Mouse (Mus musculus) limb, embryonic 11.5 days (tissue): ENCODE results near the gene St3gal4. TPM values are rescaled to one million over a fixed set of nuclear protein-coding genes. Genes with fewer than 3 reads are reported as not detected.

Experiments used
- ATAC-seq: fragments of 200-750 bp; cut with Nextera tagmentation; 2 replicates; pipeline ENCODE4 v1.8.0; 2017; ENCODE audit warnings: low read depth; ENCODE audit not compliant: insufficient number of reproducible peaks, low FRiP score, low TSS enrichment
- DNase-seq: peaks from one replicate; pipeline ENCODE4 v3.0.0-alpha.2; 2015; ENCODE audit warnings: low spot score
- H3K27ac ChIP-seq: fragments of 300-500 bp; sonication (generic); replicated peaks from 2 replicates; pipeline ENCODE4 v1.5.1; 2014; ENCODE audit warnings: low read depth, mild to moderate bottlenecking, low read length
- H3K27me3 ChIP-seq: fragments of 300-500 bp; sonication (generic); 2 replicates; pipeline ENCODE4 v1.6.1; 2014; ENCODE audit warnings: mild to moderate bottlenecking, low read length, mixed read lengths; ENCODE audit not compliant: control insufficient read depth, insufficient read depth
- H3K36me3 ChIP-seq: fragments of 300-500 bp; sonication (generic); 2 replicates; pipeline ENCODE4 v1.6.1; 2014; ENCODE audit warnings: mild to moderate bottlenecking, low read length, moderate library complexity, mixed read lengths; ENCODE audit not compliant: control insufficient read depth, insufficient read depth
- H3K4me1 ChIP-seq: fragments of 300-500 bp; sonication (generic); 2 replicates; pipeline ENCODE4 v1.6.1; 2014; ENCODE audit warnings: low read length, mixed read lengths; ENCODE audit not compliant: control insufficient read depth, insufficient read depth
- H3K4me2 ChIP-seq: fragments of 300-500 bp; sonication (generic); 2 replicates; pipeline ENCODE4 v1.6.1; 2014; ENCODE audit warnings: low read depth, mild to moderate bottlenecking, moderate library complexity; ENCODE audit not compliant: severe bottlenecking
- H3K4me3 ChIP-seq: fragments of 300-500 bp; sonication (generic); 2 replicates; pipeline ENCODE4 v1.5.1; 2014; ENCODE audit warnings: low read depth, low read length
- H3K9ac ChIP-seq: fragments of 300-500 bp; sonication (generic); 2 replicates; pipeline ENCODE4 v1.6.1; 2014; ENCODE audit warnings: mild to moderate bottlenecking, low read length
- H3K9me3 ChIP-seq: fragments of 300-500 bp; sonication (generic); 2 replicates; pipeline ENCODE4 v1.6.1; 2016; ENCODE audit warnings: low read length; ENCODE audit not compliant: control insufficient read depth
- WGBS: fragments of 180-500 bp; shearing (Covaris S2); extraction: QIAGEN DNeasy Blood & Tissue Kit; methylation state at CpG from one replicate; pipeline ENCODE4 v1.1.7; 2014; 5-methylcytosine and 5-hydroxymethylcytosine counted together
- polyA plus RNA-seq: library from polyadenylated mRNA; unstranded; fragments of >200 nt; fragmentation: Nextera tagmentation; extraction: Ambion mirVana; gene quantifications from 2 replicates; pipeline ENCODE4 v1.2.1, GENCODE M21; 2014

The St3gal4 gene
- polyA plus RNA-seq, 1 experiment from 2014 or later: 25.6 TPM

GRCm38 (mm10) chr9:35044458-35044857 is 74.6 kb downstream of the St3gal4 start:
- Histone ChIP-seq H3K4me1 (peaks cover 15% of the 10 kb centered on the region), H3K9me3 (no peaks in the 10 kb centered on the region), H3K27me3 (no peaks in the 10 kb centered on the region), H3K4me2 (no peak overlapping the region), H3K36me3 (0 out of 2 replicates have a peak, but pooled peaks cover 3% of the 10 kb centered on the region), H3K27ac (no peak overlapping the region; the same call in 1 of the 2 replicates), H3K9ac (peak overlapping the region; percentile 40; the same call in 1 of the 2 replicates), H3K4me3 (no peak overlapping the region)
- ATAC-seq (peak; percentile 32; the same call in 1 of the 2 replicates), DNase-seq (peak; percentile 76)
- WGBS: 5% methylated on average over 15 of the region's 15 CpGs

GRCm38 (mm10) chr9:35043619-35044018 is 75.4 kb downstream of the St3gal4 start:
- Histone ChIP-seq H3K4me2 (no peak overlapping the region), H3K9me3 (no peaks in the 10 kb centered on the region), H3K4me1 (peaks cover 15% of the 10 kb centered on the region), H3K9ac (no peak overlapping the region), H3K27ac (no peak overlapping the region), H3K27me3 (no peaks in the 10 kb centered on the region), H3K4me3 (no peak overlapping the region), H3K36me3 (no peaks in the 10 kb centered on the region)
- ATAC-seq (no peak), DNase-seq (no peak)
- 60% methylated on average over 7 of the region's 7 CpGs for WGBS

GRCm38 (mm10) chr9:35041493-35041892 is 77.6 kb downstream of the St3gal4 start:
- peaks cover 15% of the 10 kb centered on the region for H3K4me1 ChIP-seq
- 77% methylated on average over 5 of the region's 5 CpGs for WGBS
- no peak for DNase-seq
- H3K4me2 ChIP-seq: no peak overlapping the region
- no peak for ATAC-seq
- H3K4me3 ChIP-seq: no peak overlapping the region
- H3K9me3 ChIP-seq: no peaks in the 10 kb centered on the region
- no peaks in the 10 kb centered on the region for H3K36me3 ChIP-seq
- no peak overlapping the region for H3K27ac ChIP-seq
- H3K9ac ChIP-seq: no peak overlapping the region
- no peaks in the 10 kb centered on the region for H3K27me3 ChIP-seq

- WGBS: 69% methylated on average over 5 of the region's 5 CpGs
These were observed 79.2 kb downstream of the St3gal4 start for GRCm38 (mm10) chr9:35039846-35040245.

GRCm38 (mm10) chr9:35038922-35039586 is 80.0 kb downstream of the St3gal4 start:
- Histone ChIP-seq H3K4me3 (no peak overlapping the region), H3K9ac (no peak overlapping the region), H3K36me3 (no peaks in the 10 kb centered on the region), H3K27me3 (no peaks in the 10 kb centered on the region), H3K27ac (no peak overlapping the region), H3K4me2 (no peak overlapping the region), H3K9me3 (no peaks in the 10 kb centered on the region), H3K4me1 (peaks cover 5% of the 10 kb centered on the region; the same call in 1 of the 2 replicates)
- DNase-seq: no peak
- 78% methylated on average over 7 of the region's 7 CpGs for WGBS
- ATAC-seq: no peak

More at GRCm38 (mm10) chr9:35039846-35040245, 79.2 kb downstream of the St3gal4 start:
- H3K27ac ChIP-seq: no peak overlapping the region
- H3K27me3 ChIP-seq: no peaks in the 10 kb centered on the region
- H3K36me3 ChIP-seq: no peaks in the 10 kb centered on the region
- H3K9ac ChIP-seq: no peak overlapping the region
- no peak overlapping the region for H3K4me3 ChIP-seq
- H3K9me3 ChIP-seq: no peaks in the 10 kb centered on the region
- no peak for DNase-seq
- H3K4me2 ChIP-seq: no peak overlapping the region
- ATAC-seq: no peak
- peaks cover 13% of the 10 kb centered on the region for H3K4me1 ChIP-seq

- H3K4me3 ChIP-seq: no peak overlapping the region
- no peaks in the 10 kb centered on the region for H3K27me3 ChIP-seq
- no peak overlapping the region for H3K27ac ChIP-seq
- WGBS: 43% methylated on average over 14 of the region's 14 CpGs
- DNase-seq (no peak), ATAC-seq (no peak)
- no peak overlapping the region for H3K4me2 ChIP-seq
- no peak overlapping the region for H3K9ac ChIP-seq
- H3K9me3 ChIP-seq: no peaks in the 10 kb centered on the region
- H3K4me1 ChIP-seq: no peaks in the 10 kb centered on the region
- H3K36me3 ChIP-seq: no peaks in the 10 kb centered on the region
These were observed 84.0 kb downstream of the St3gal4 start for GRCm38 (mm10) chr9:35035074-35035473.

- Histone ChIP-seq H3K27ac (no peak overlapping the region), H3K9ac (no peak overlapping the region), H3K4me1 (no peaks in the 10 kb centered on the region), H3K4me2 (no peak overlapping the region), H3K27me3 (no peaks in the 10 kb centered on the region), H3K36me3 (no peaks in the 10 kb centered on the region), H3K4me3 (no peak overlapping the region), H3K9me3 (no peaks in the 10 kb centered on the region)
- 84% methylated on average over 6 of the region's 6 CpGs for WGBS
- ATAC-seq: no peak
- DNase-seq: no peak
These were observed 86.6 kb downstream of the St3gal4 start for GRCm38 (mm10) chr9:35032457-35032856.

GRCm38 (mm10) chr9:35030823-35031222 is 88.2 kb downstream of the St3gal4 start:
- ATAC-seq (no peak), DNase-seq (no peak)
- H3K36me3 ChIP-seq: no peaks in the 10 kb centered on the region
- peaks cover 4% of the 10 kb centered on the region; the same call in 1 of the 2 replicates for H3K4me1 ChIP-seq
- 79% methylated on average over 5 of the region's 5 CpGs for WGBS
- H3K9me3 ChIP-seq: no peaks in the 10 kb centered on the region
- no peak overlapping the region for H3K4me2 ChIP-seq
- H3K27ac ChIP-seq: no peak overlapping the region
- no peaks in the 10 kb centered on the region for H3K27me3 ChIP-seq
- no peak overlapping the region for H3K4me3 ChIP-seq
- no peak overlapping the region for H3K9ac ChIP-seq
